Mouse (Mus musculus) forebrain, embryonic 13.5 days (tissue): ENCODE measurements at regions not wholly inside any gene's neighbourhood (a gene's known extent, or its start where the extent isn't known, plus 50 kb on each side); places are given as distances from the start of the nearest gene placed in this dataset.
A peak's percentile ranks its signal among the peaks of the same experiment; 100 is the strongest.

Source experiments
- ATAC-seq: fragments of 200-750 bp; cut with Nextera tagmentation; 2 replicates; pipeline ENCODE4 v1.8.0; 2017
- H3K27ac ChIP-seq: fragments of 300-500 bp; sonication (generic); 2 replicates; pipeline ENCODE4 v1.5.1; 2015; ENCODE audit warnings: inconsistent platforms, mild to moderate bottlenecking, moderate library complexity
- H3K27me3 ChIP-seq: fragments of 300-500 bp; sonication (generic); 2 replicates; pipeline ENCODE4 v1.6.1; 2015; ENCODE audit warnings: mild to moderate bottlenecking, inconsistent platforms
- H3K36me3 ChIP-seq: fragments of 300-500 bp; sonication (generic); 2 replicates; pipeline ENCODE4 v1.6.1; 2015; ENCODE audit warnings: mild to moderate bottlenecking, inconsistent platforms; ENCODE audit not compliant: poor library complexity, severe bottlenecking
- H3K4me1 ChIP-seq: fragments of 300-500 bp; sonication (generic); 2 replicates; pipeline ENCODE4 v1.6.1; 2015; ENCODE audit warnings: inconsistent platforms
- H3K4me2 ChIP-seq: fragments of 300-500 bp; sonication (generic); 2 replicates; pipeline ENCODE4 v1.6.1; 2015; ENCODE audit warnings: inconsistent platforms, mild to moderate bottlenecking, moderate library complexity
- H3K4me3 ChIP-seq: fragments of 300-500 bp; sonication (generic); 2 replicates; pipeline ENCODE4 v1.5.1; 2015; ENCODE audit warnings: mild to moderate bottlenecking, inconsistent platforms
- H3K9ac ChIP-seq: fragments of 300-500 bp; sonication (generic); 2 replicates; pipeline ENCODE4 v1.6.1; 2015; ENCODE audit warnings: mild to moderate bottlenecking, inconsistent platforms
- H3K9me3 ChIP-seq: fragments of 300-500 bp; sonication (generic); replicated peaks from 2 replicates; pipeline ENCODE4 v1.6.1; 2016; ENCODE audit warnings: inconsistent platforms
- WGBS: fragments of 180-500 bp; shearing (Covaris S2); methylation state at CpG from one replicate; pipeline ENCODE4 v1.1.7; 2015; 5-methylcytosine and 5-hydroxymethylcytosine counted together

DNA sequence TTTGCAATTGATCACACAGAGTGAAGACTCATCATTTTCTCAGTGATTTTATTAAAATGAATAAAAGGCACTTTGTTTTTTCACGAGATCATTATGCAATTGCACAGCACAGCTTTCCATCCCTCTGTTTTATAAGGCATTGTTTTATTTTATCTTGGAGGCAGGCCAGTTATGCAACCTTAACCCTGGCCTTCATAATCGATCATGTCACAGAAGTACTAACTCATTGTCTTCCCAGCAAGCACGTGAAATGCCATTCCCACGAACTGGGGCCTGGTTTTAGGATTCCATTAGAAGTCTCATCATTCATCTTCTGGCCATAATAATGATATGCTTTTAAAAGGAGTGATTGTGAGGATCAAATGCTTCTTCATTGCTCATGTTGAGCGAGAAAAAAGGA is 355.5 kb upstream of the Gria3 start:
- no peak overlapping the region for H3K9ac ChIP-seq
- 74% methylated on average over 5 of the region's 5 CpGs for WGBS
- no peak overlapping the region for H3K4me2 ChIP-seq

DNA sequence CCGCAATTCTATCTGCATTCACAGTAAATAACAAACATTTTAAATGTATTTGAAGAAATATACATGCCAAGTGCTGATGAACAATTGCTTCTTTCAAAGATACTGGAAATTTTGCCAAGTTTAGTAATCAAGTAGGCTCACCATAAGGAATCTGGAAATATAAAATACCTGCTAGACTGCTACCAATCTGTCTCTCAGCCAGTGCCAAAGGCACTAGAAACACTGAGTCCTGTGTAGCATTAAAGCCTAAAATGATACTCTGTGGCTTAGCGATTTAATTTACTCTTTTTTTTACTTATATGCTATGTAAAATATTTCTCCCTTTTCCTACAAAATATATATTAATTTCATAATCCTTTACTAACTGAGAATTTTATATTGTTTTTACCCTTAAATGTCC is 347.8 kb upstream of the Gria3 start:
- Histone ChIP-seq H3K4me3 (no peak overlapping the region), H3K27me3 (no peaks in the 10 kb centered on the region), H3K9ac (no peak overlapping the region), H3K4me2 (no peak overlapping the region), H3K9me3 (no peaks in the 10 kb centered on the region), H3K36me3 (no peaks in the 10 kb centered on the region), H3K4me1 (no peaks in the 10 kb centered on the region), H3K27ac (no peak overlapping the region)
- 67% methylated on average over 2 of the region's 2 CpGs for WGBS
- ATAC-seq = peak; percentile 70; the same call in 1 of the 2 replicates

More for the DNA sequence above, 355.5 kb upstream of the Gria3 start:
- no peak overlapping the region for H3K4me3 ChIP-seq
- H3K9me3 ChIP-seq = no peaks in the 10 kb centered on the region
- no peak for ATAC-seq
- H3K27ac ChIP-seq = no peak overlapping the region
- no peaks in the 10 kb centered on the region for H3K36me3 ChIP-seq
- no peaks in the 10 kb centered on the region for H3K4me1 ChIP-seq
- no peaks in the 10 kb centered on the region for H3K27me3 ChIP-seq

DNA sequence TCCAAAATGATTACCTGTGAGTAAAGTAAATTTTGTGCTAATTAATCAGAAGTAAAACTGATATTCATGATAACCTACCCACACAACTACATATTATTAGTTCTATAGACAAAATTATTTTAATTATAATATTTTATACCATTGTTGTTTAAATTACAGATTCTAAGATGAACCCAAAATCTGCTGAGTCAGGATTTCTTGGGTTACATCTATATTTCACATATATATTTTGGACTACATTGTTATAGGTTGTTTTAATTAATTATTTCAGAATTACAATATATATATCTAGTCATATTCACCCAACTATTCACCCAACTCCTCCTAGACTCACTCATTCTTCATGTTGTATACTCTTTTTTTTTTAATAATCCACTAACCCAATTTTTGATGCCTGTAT is 346.0 kb upstream of the Gria3 start:
- no peak overlapping the region for H3K27ac ChIP-seq
- H3K4me2 ChIP-seq = no peak overlapping the region
- H3K9ac ChIP-seq = no peak overlapping the region
- no peaks in the 10 kb centered on the region for H3K9me3 ChIP-seq
- no peaks in the 10 kb centered on the region for H3K36me3 ChIP-seq
- H3K4me1 ChIP-seq = no peaks in the 10 kb centered on the region
- ATAC-seq = no peak
- no peak overlapping the region for H3K4me3 ChIP-seq
- H3K27me3 ChIP-seq = no peaks in the 10 kb centered on the region
